ENCODE assay signal across 7 mouse cellular contexts in the genomic region with DNA sequence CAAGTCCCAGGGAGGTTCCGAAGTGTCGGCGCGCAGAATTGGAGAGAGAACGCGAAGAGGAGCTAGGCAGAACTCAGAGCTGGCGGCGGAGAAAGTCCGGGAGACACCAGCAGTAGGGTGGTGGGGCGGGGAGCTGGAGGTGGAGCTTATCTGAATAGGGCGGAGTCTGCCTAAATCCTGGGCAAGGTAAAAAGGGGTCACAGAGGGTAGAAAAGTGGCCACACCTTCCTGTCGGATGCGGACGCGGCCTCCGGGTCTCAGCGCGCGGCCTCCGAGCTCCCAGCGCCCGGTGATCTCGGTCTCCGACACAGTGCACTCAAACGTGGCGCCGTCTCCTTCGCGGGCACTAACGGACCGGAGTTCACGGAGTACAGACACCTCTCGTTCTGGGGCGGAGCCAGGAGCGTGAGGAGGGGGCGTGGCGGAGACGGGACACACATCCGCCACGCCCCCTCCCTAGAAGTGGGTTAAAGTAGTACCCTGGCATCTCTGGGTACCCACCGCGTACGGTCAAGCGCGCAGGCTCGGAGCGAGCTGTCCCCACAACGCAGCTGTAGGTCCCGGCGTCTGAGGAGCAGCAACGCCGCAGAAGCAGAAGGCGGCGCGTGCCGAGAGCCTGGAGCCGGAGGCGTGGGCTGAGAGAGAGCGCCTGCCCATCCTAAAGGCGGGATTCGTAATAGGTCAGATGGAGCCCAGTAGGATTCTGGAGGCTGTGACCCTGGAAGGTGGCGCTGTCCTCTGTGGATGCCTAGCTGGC. TPM values are rescaled to one million over a fixed set of nuclear protein-coding genes. Genes with fewer than 3 reads are reported as not detected.
DNase-seq lines count a peak whose midpoint lies in the region; ATAC-seq and TF ChIP-seq lines count a peak whose summit lies in the region.

No protein-coding gene starts in this region.

- peak overlapping the region; percentile 60 for H3K9ac ChIP-seq in forebrain, embryonic 13.5 days
- peak overlapping the region; percentile 9; the same call in 1 of the 2 replicates for H3K9ac ChIP-seq in limb, embryonic 11.5 days (ENCODE audit: low read length)
- peak overlapping the region; percentile 47 for H3K9ac ChIP-seq in midbrain, embryonic 11.5 days (ENCODE audit: low read length)

- peaks cover 44% of the 10 kb centered on the region for H3K36me3 ChIP-seq in forebrain, embryonic 13.5 days (ENCODE audit: poor library complexity, severe bottlenecking)
- no peaks in the 10 kb centered on the region for H3K36me3 ChIP-seq in limb, embryonic 11.5 days (ENCODE audit: control insufficient read depth, insufficient read depth, low read length)
- no peaks in the 10 kb centered on the region for H3K36me3 ChIP-seq in midbrain, embryonic 11.5 days (ENCODE audit: control insufficient read depth, insufficient read depth, low read length)
- no peaks in the 10 kb centered on the region for H3K36me3 ChIP-seq in spleen, adult 2 months (ENCODE audit: control insufficient read depth, insufficient read depth, low read length)

- peak overlapping the region; percentile 60 for H3K4me3 ChIP-seq in brown adipose tissue, adult 24 weeks (ENCODE audit: insufficient read depth, low read depth, low read length)
- peak overlapping the region; percentile 48 for H3K4me3 ChIP-seq in forebrain, embryonic 13.5 days
- peak overlapping the region; percentile 46 for H3K4me3 ChIP-seq in limb, embryonic 11.5 days (ENCODE audit: low read depth, low read length)
- peak overlapping the region; percentile 48 for H3K4me3 ChIP-seq in midbrain, embryonic 11.5 days (ENCODE audit: low read depth, low read length)
- H3K4me3 ChIP-seq in spleen, adult 2 months (ENCODE audit: extremely low read depth, insufficient read depth, insufficient read length), result peak overlapping the region; percentile 52

- no peak for TF ChIP-seq CTCF in spleen, adult 2 months (IDR thresholded peaks at IDR 0.05; ENCODE audit: extremely low read depth, insufficient read depth, insufficient read length, insufficient replicate concordance)

- H3K4me1 ChIP-seq in brown adipose tissue, adult 24 weeks (ENCODE audit: control insufficient read depth, insufficient read depth, insufficient read length, low read length), result no peaks in the 10 kb centered on the region
- H3K4me1 ChIP-seq in forebrain, embryonic 13.5 days, result peaks cover 19% of the 10 kb centered on the region
- H3K4me1 ChIP-seq in limb, embryonic 11.5 days (ENCODE audit: control insufficient read depth, insufficient read depth, low read length), result peaks cover 8% of the 10 kb centered on the region
- peaks cover 13% of the 10 kb centered on the region for H3K4me1 ChIP-seq in midbrain, embryonic 11.5 days (ENCODE audit: control insufficient read depth, insufficient read depth, low read length)
- peaks cover 3% of the 10 kb centered on the region; the same call in 1 of the 2 replicates for H3K4me1 ChIP-seq in spleen, adult 2 months (ENCODE audit: control insufficient read depth, insufficient read depth, insufficient read length)

- H3K9me3 ChIP-seq in forebrain, embryonic 13.5 days (replicated peaks), result no peaks in the 10 kb centered on the region
- H3K9me3 ChIP-seq in limb, embryonic 11.5 days (ENCODE audit: control insufficient read depth, low read length), result no peaks in the 10 kb centered on the region
- H3K9me3 ChIP-seq in midbrain, embryonic 11.5 days (ENCODE audit: control insufficient read depth, low read length), result no peaks in the 10 kb centered on the region

- peaks cover 77% of the 10 kb centered on the region for H3K27me3 ChIP-seq in forebrain, embryonic 13.5 days
- H3K27me3 ChIP-seq in limb, embryonic 11.5 days (ENCODE audit: control insufficient read depth, insufficient read depth, low read length), result peaks cover 39% of the 10 kb centered on the region
- H3K27me3 ChIP-seq in midbrain, embryonic 11.5 days (ENCODE audit: control insufficient read depth, insufficient read depth, low read length), result peaks cover 42% of the 10 kb centered on the region
- peaks cover 19% of the 10 kb centered on the region; the same call in 1 of the 2 replicates for H3K27me3 ChIP-seq in spleen, adult 2 months (ENCODE audit: control insufficient read depth, insufficient read depth, low read length)

- H3K27ac ChIP-seq in brown adipose tissue, adult 24 weeks (replicated peaks; ENCODE audit: low read depth, low read length), result no peak overlapping the region
- H3K27ac ChIP-seq in forebrain, embryonic 13.5 days, result no peak overlapping the region
- no peak overlapping the region for H3K27ac ChIP-seq in limb, embryonic 11.5 days (replicated peaks; ENCODE audit: low read depth, low read length)
- H3K27ac ChIP-seq in midbrain, embryonic 11.5 days (ENCODE audit: low read depth, low read length), result no peak overlapping the region
- H3K27ac ChIP-seq in spleen, adult 2 months (ENCODE audit: insufficient read depth, low read length), result no peak overlapping the region

- peak overlapping the region; percentile 88 for H3K4me2 ChIP-seq in forebrain, embryonic 13.5 days
- H3K4me2 ChIP-seq in limb, embryonic 11.5 days (ENCODE audit: low read depth, severe bottlenecking), result peak overlapping the region; percentile 89
- H3K4me2 ChIP-seq in midbrain, embryonic 11.5 days, result peak overlapping the region; percentile 92

- ATAC-seq in forebrain, embryonic 13.5 days, result peak; percentile 75
- ATAC-seq in limb, embryonic 11.5 days (ENCODE audit: insufficient number of reproducible peaks, low FRiP score, low TSS enrichment, low read depth), result peak; percentile 56; the same call in 1 of the 2 replicates
- ATAC-seq in midbrain, embryonic 11.5 days (ENCODE audit: low FRiP score), result peak; percentile 81

- WGBS in forebrain, embryonic 13.5 days, result under 1% methylated on average over 61 of the region's 62 CpGs
- under 1% methylated on average over 62 of the region's 62 CpGs for WGBS in limb, embryonic 11.5 days
- under 1% methylated on average over 62 of the region's 62 CpGs for WGBS in midbrain, embryonic 11.5 days
- WGBS in spleen, adult 2 months, result 4% methylated on average over 62 of the region's 62 CpGs

- TF ChIP-seq POLR2A in spleen, adult 2 months (IDR thresholded peaks at IDR 0.05; ENCODE audit: low read depth, low read length), result no peak

- peak; percentile 94 for DNase-seq in MN1 (ENCODE audit: low spot score)
- peak; percentile 87 for DNase-seq in induced T-regulatory cell, adult 2 months (ENCODE audit: low read depth)
- DNase-seq in limb, embryonic 11.5 days (ENCODE audit: low spot score), result peak; percentile 85
- peak; percentile 97 for DNase-seq in midbrain, embryonic 11.5 days (ENCODE audit: low spot score, missing footprints)
- peak in 1 of 2 experiments; percentile 44 for DNase-seq in spleen, adult 2 months (ENCODE audit: low read depth in 1 of 2, low spot score in 2 of 2)

RNA-seq across cellular contexts. Expression of gene Tmem198, which starts 8.3 kb away (rescaled TPM):
- not detected in 2 replicates for polyA plus RNA-seq in brown adipose tissue, adult 24 weeks (2012; ENCODE audit: insufficient read depth, insufficient read length, missing spikeins)
- 34.0 and 35.5 TPM in 2 replicates for polyA plus RNA-seq in forebrain, embryonic 13.5 days (2015; fragmentation: Nextera tagmentation; extraction: Ambion mirVana)
- polyA plus RNA-seq in limb, embryonic 11.5 days (2014; fragmentation: Nextera tagmentation; extraction: Ambion mirVana), result 0.17 and 0.18 TPM in 2 replicates
- polyA plus RNA-seq in midbrain, embryonic 11.5 days (2014; fragmentation: Nextera tagmentation; extraction: Ambion mirVana), result 11.6 and 13.0 TPM in 2 replicates
- 2.6 and 3.6 TPM in 2 replicates for polyA plus RNA-seq in spleen, adult 2 months (2012; rRNA removed)

RNA-seq across cellular contexts. Expression of gene Chpf, which starts 8.5 kb away (rescaled TPM):
- 3.5 and 5.8 TPM in 2 replicates for polyA plus RNA-seq in brown adipose tissue, adult 24 weeks (2012; ENCODE audit: insufficient read depth, insufficient read length, missing spikeins)
- polyA plus RNA-seq in forebrain, embryonic 13.5 days (2015; fragmentation: Nextera tagmentation; extraction: Ambion mirVana), result 16.9 and 18.6 TPM in 2 replicates
- polyA plus RNA-seq in limb, embryonic 11.5 days (2014; fragmentation: Nextera tagmentation; extraction: Ambion mirVana), result 14.2 and 16.1 TPM in 2 replicates
- 15.2 and 20.8 TPM in 2 replicates for polyA plus RNA-seq in midbrain, embryonic 11.5 days (2014; fragmentation: Nextera tagmentation; extraction: Ambion mirVana)
- polyA plus RNA-seq in spleen, adult 2 months (2012; rRNA removed), result 30.4 and 40.6 TPM in 2 replicates

RNA-seq across cellular contexts. Expression of gene Obsl1, which starts 18.7 kb away (rescaled TPM):
- polyA plus RNA-seq in brown adipose tissue, adult 24 weeks (2012; ENCODE audit: insufficient read depth, insufficient read length, missing spikeins), result 0.87 and 4.5 TPM in 2 replicates
- polyA plus RNA-seq in forebrain, embryonic 13.5 days (2015; fragmentation: Nextera tagmentation; extraction: Ambion mirVana), result 15.5 and 17.2 TPM in 2 replicates
- 67.4 and 72.5 TPM in 2 replicates for polyA plus RNA-seq in limb, embryonic 11.5 days (2014; fragmentation: Nextera tagmentation; extraction: Ambion mirVana)
- 31.0 and 33.2 TPM in 2 replicates for polyA plus RNA-seq in midbrain, embryonic 11.5 days (2014; fragmentation: Nextera tagmentation; extraction: Ambion mirVana)
- polyA plus RNA-seq in spleen, adult 2 months (2012; rRNA removed), result 7.8 and 7.9 TPM in 2 replicates

RNA-seq across cellular contexts. Expression of gene Inha, which starts 19.3 kb away (rescaled TPM):
- polyA plus RNA-seq in brown adipose tissue, adult 24 weeks (2012; ENCODE audit: insufficient read depth, insufficient read length, missing spikeins), result not detected in 2 replicates
- polyA plus RNA-seq in forebrain, embryonic 13.5 days (2015; fragmentation: Nextera tagmentation; extraction: Ambion mirVana), result 5.8 and 8.0 TPM in 2 replicates
- 1.3 and 2.3 TPM in 2 replicates for polyA plus RNA-seq in limb, embryonic 11.5 days (2014; fragmentation: Nextera tagmentation; extraction: Ambion mirVana)
- 1.3 and 1.6 TPM in 2 replicates for polyA plus RNA-seq in midbrain, embryonic 11.5 days (2014; fragmentation: Nextera tagmentation; extraction: Ambion mirVana)
- polyA plus RNA-seq in spleen, adult 2 months (2012; rRNA removed), result 2.9 TPM in 2 replicates

RNA-seq across cellular contexts. Expression of gene Stk11ip, which starts 33.7 kb away (rescaled TPM):
- 3.7 and 5.2 TPM in 2 replicates for polyA plus RNA-seq in brown adipose tissue, adult 24 weeks (2012; ENCODE audit: insufficient read depth, insufficient read length, missing spikeins)
- 16.3 and 19.4 TPM in 2 replicates for polyA plus RNA-seq in forebrain, embryonic 13.5 days (2015; fragmentation: Nextera tagmentation; extraction: Ambion mirVana)
- 20.5 and 21.9 TPM in 2 replicates for polyA plus RNA-seq in limb, embryonic 11.5 days (2014; fragmentation: Nextera tagmentation; extraction: Ambion mirVana)
- polyA plus RNA-seq in midbrain, embryonic 11.5 days (2014; fragmentation: Nextera tagmentation; extraction: Ambion mirVana), result 12.3 and 15.7 TPM in 2 replicates
- 73.8 and 77.3 TPM in 2 replicates for polyA plus RNA-seq in spleen, adult 2 months (2012; rRNA removed)

Comparison
In these comparisons a context has a peak if more than half of its experiments do, and no peak if none do; other contexts are left out.
1. H3K9ac ChIP-seq: peak in every context shown above with its lines; median percentile 60 in forebrain, embryonic 13.5 days; 47 in midbrain, embryonic 11.5 days; 9 in limb, embryonic 11.5 days.